Mouse (Mus musculus) embryonic facial prominence, embryonic 10.5 days (tissue): ENCODE results near the gene Agpat1. TPM values are rescaled to one million over a fixed set of nuclear protein-coding genes. Genes with fewer than 3 reads are reported as not detected.

Source experiments
- DNase-seq: peaks from one replicate; pipeline ENCODE4 v3.0.0-alpha.2; 2017; ENCODE audit warnings: low spot score
- H3K27ac ChIP-seq: fragments of 300-500 bp; sonication (generic); replicated peaks from 2 replicates; pipeline ENCODE4 v1.5.1; 2016; ENCODE audit warnings: mild to moderate bottlenecking
- H3K27me3 ChIP-seq: fragments of 300-500 bp; sonication (generic); replicated peaks from 2 replicates; pipeline ENCODE4 v1.6.1; 2016; ENCODE audit warnings: low read depth, mild to moderate bottlenecking; ENCODE audit not compliant: poor library complexity, severe bottlenecking
- H3K36me3 ChIP-seq: fragments of 300-500 bp; sonication (generic); replicated peaks from 2 replicates; pipeline ENCODE4 v1.6.1; 2016; ENCODE audit warnings: mild to moderate bottlenecking, moderate library complexity
- H3K4me1 ChIP-seq: fragments of 300-500 bp; sonication (generic); 2 replicates; pipeline ENCODE4 v1.6.1; 2016
- H3K4me3 ChIP-seq: fragments of 300-500 bp; sonication (generic); 2 replicates; pipeline ENCODE4 v1.5.1; 2016; ENCODE audit warnings: mild to moderate bottlenecking, moderate library complexity
- H3K9me3 ChIP-seq: fragments of 300-500 bp; sonication (generic); 2 replicates; pipeline ENCODE4 v1.6.1; 2016; ENCODE audit warnings: mild to moderate bottlenecking
- WGBS: fragments of 180-500 bp; shearing (Covaris S2); methylation state at CpG from one replicate; pipeline ENCODE4 v1.1.7; 2016; 5-methylcytosine and 5-hydroxymethylcytosine counted together
- polyA plus RNA-seq: library from polyadenylated mRNA; unstranded; fragments of >200 nt; fragmentation: Nextera tagmentation; extraction: Ambion mirVana; gene quantifications from 2 replicates; pipeline ENCODE4 v1.2.1, GENCODE M21; 2016

Gene Agpat1
- polyA plus RNA-seq, 1 experiment from 2014 or later, result 51.3 TPM

DNA sequence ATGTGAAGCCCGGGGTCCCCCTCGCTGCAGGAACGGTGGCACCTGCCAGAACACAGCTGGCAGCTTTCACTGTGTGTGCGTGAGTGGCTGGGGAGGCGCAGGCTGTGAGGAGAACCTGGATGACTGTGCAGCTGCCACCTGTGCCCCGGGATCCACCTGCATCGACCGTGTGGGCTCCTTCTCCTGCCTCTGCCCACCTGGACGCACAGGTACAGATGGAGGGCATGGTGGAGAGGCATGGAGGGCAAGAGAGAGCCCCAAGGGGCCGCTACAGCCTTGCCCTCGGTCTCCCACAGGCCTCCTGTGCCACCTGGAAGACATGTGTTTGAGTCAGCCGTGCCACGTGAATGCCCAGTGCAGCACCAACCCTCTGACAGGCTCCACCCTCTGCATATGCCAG, 35.6 kb upstream of the Agpat1 start:
- 79% methylated on average over 13 of the region's 13 CpGs for WGBS
- Histone ChIP-seq H3K4me1 (peaks cover 33% of the 10 kb centered on the region), H3K4me3 (no peak overlapping the region)

DNA sequence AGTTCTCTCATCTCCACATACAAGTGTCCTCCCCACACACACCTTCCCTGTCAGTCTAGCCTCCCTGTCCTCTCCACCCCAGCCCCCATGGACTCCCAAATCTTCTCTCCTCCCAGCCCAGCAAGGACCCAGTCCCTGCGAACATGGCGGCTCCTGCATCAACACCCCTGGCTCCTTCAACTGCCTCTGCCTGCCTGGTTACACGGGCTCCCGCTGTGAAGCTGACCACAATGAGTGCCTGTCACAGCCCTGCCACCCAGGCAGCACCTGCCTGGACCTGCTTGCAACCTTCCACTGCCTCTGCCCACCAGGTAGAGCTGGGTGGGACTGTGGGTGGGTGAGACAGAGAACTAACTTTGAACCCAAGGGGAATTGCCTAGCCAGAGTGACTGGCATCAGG, 34.1 kb upstream of the Agpat1 start:
- WGBS, result 68% methylated on average over 4 of the region's 4 CpGs
- no peak for DNase-seq
- Histone ChIP-seq H3K27ac (no peak overlapping the region), H3K4me3 (no peak overlapping the region), H3K27me3 (peaks cover 30% of the 10 kb centered on the region), H3K4me1 (peaks cover 22% of the 10 kb centered on the region), H3K36me3 (no peaks in the 10 kb centered on the region), H3K9me3 (0 out of 2 replicates have a peak, but pooled peaks cover 4% of the 10 kb centered on the region)

More for the DNA sequence above, 35.6 kb upstream of the Agpat1 start:
- peaks cover 32% of the 10 kb centered on the region for H3K27me3 ChIP-seq
- H3K9me3 ChIP-seq, result 0 out of 2 replicates have a peak, but pooled peaks cover 4% of the 10 kb centered on the region
- DNase-seq, result no peak
- H3K27ac ChIP-seq, result no peak overlapping the region
- no peaks in the 10 kb centered on the region for H3K36me3 ChIP-seq

- H3K9me3 ChIP-seq, result 0 out of 2 replicates have a peak, but pooled peaks cover 4% of the 10 kb centered on the region
- H3K36me3 ChIP-seq, result no peaks in the 10 kb centered on the region
- WGBS, result 16% methylated on average over 5 of the region's 5 CpGs
- H3K4me1 ChIP-seq, result peaks cover 22% of the 10 kb centered on the region
- DNase-seq, result no peak
- peaks cover 20% of the 10 kb centered on the region for H3K27me3 ChIP-seq
- H3K4me3 ChIP-seq, result no peak overlapping the region
- H3K27ac ChIP-seq, result no peak overlapping the region
Observed at GRCm38 (mm10) chr17:34571875-34572274, 32.2 kb upstream of the Agpat1 start.

- Histone ChIP-seq H3K27me3 (peaks cover 15% of the 10 kb centered on the region), H3K9me3 (0 out of 2 replicates have a peak, but pooled peaks cover 4% of the 10 kb centered on the region), H3K4me1 (peaks cover 22% of the 10 kb centered on the region), H3K36me3 (no peaks in the 10 kb centered on the region), H3K27ac (no peak overlapping the region; the same call in 1 of the 2 replicates), H3K4me3 (no peak overlapping the region)
- no peak for DNase-seq
- 8% methylated on average over 15 of the region's 15 CpGs for WGBS
Observed at GRCm38 (mm10) chr17:34572361-34572760, 31.7 kb upstream of the Agpat1 start.

GRCm38 (mm10) chr17:34576577-34576976, 27.5 kb upstream of the Agpat1 start:
- no peak overlapping the region for H3K4me3 ChIP-seq
- H3K36me3 ChIP-seq, result no peaks in the 10 kb centered on the region
- DNase-seq, result no peak
- 68% methylated on average over 5 of the region's 5 CpGs for WGBS
- peaks cover 17% of the 10 kb centered on the region for H3K4me1 ChIP-seq
- H3K27me3 ChIP-seq, result no peaks in the 10 kb centered on the region; the same call in 1 of the 2 replicates
- no peak overlapping the region for H3K27ac ChIP-seq
- H3K9me3 ChIP-seq, result 0 out of 2 replicates have a peak, but pooled peaks cover 4% of the 10 kb centered on the region

- no peaks in the 10 kb centered on the region for H3K9me3 ChIP-seq
- H3K27ac ChIP-seq, result no peak overlapping the region
- 91% methylated on average over 3 of the region's 3 CpGs for WGBS
- H3K4me3 ChIP-seq, result no peak overlapping the region
- no peak for DNase-seq
- H3K27me3 ChIP-seq, result no peaks in the 10 kb centered on the region; the same call in 1 of the 2 replicates
- H3K36me3 ChIP-seq, result no peaks in the 10 kb centered on the region
- peaks cover 17% of the 10 kb centered on the region for H3K4me1 ChIP-seq
Observed at GRCm38 (mm10) chr17:34578070-34578469, 26.0 kb upstream of the Agpat1 start.

DNA sequence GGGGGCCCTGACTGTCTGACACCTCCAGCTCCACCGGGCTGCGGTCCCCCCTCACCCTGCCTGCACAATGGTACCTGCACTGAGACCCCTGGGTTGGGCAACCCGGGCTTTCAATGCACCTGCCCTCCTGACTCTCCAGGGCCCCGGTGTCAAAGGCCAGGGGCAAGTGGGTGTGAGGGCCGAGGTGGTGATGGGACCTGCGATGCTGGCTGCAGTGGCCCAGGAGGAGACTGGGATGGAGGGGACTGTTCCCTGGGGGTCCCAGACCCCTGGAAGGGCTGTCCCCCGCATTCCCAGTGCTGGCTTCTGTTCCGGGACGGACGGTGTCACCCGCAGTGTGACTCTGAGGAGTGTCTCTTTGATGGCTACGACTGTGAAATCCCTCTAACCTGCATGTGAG, 21.5 kb upstream of the Agpat1 start:
- 87% methylated on average over 12 of the region's 12 CpGs for WGBS
- no peaks in the 10 kb centered on the region for H3K9me3 ChIP-seq
- H3K27me3 ChIP-seq, result no peaks in the 10 kb centered on the region; the same call in 1 of the 2 replicates
- H3K36me3 ChIP-seq, result no peaks in the 10 kb centered on the region
- DNase-seq, result no peak
- peak overlapping the region; percentile 13; the same call in 1 of the 2 replicates for H3K4me3 ChIP-seq
- H3K27ac ChIP-seq, result no peak overlapping the region; the same call in 1 of the 2 replicates
- H3K4me1 ChIP-seq, result peaks cover 30% of the 10 kb centered on the region

- H3K9me3 ChIP-seq, result no peaks in the 10 kb centered on the region
- DNase-seq, result no peak
- no peaks in the 10 kb centered on the region for H3K36me3 ChIP-seq
- peaks cover 39% of the 10 kb centered on the region for H3K4me1 ChIP-seq
- 53% methylated on average over 7 of the region's 7 CpGs for WGBS
- H3K4me3 ChIP-seq, result 0 out of 2 replicates have a peak overlapping the region, but pooled peaks have one; percentile 18
- peak overlapping the region; percentile 20; the same call in 1 of the 2 replicates for H3K27ac ChIP-seq
- H3K27me3 ChIP-seq, result no peaks in the 10 kb centered on the region; the same call in 1 of the 2 replicates
Observed at GRCm38 (mm10) chr17:34583397-34583796, 20.7 kb upstream of the Agpat1 start.

DNA sequence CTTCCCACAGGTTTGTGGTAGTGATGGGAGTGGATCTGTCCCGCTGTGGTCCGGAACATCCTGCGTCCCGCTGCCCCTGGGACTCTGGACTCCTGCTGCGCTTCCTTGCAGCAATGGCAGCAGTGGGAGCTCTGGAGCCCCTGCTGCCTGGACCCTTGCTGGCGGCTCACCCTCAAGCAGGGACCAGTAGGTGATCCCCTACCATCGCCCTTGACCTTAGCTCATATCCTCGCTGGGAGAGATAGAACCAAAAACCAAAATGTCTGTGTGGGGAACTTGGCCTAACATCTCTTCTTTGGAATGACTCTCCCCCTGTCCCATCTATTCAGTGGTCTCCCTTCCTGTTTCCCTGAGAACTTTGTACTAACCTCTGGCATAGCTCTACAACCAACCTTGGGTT, 20.2 kb upstream of the Agpat1 start:
- Histone ChIP-seq H3K9me3 (no peaks in the 10 kb centered on the region), H3K4me3 (0 out of 2 replicates have a peak overlapping the region, but pooled peaks have one; percentile 18), H3K27ac (peak overlapping the region; percentile 20; the same call in 1 of the 2 replicates), H3K36me3 (no peaks in the 10 kb centered on the region), H3K4me1 (peaks cover 43% of the 10 kb centered on the region), H3K27me3 (no peaks in the 10 kb centered on the region; the same call in 1 of the 2 replicates)
- no peak for DNase-seq
- WGBS, result 78% methylated on average over 8 of the region's 8 CpGs

- peak overlapping the region; percentile 97; the same call in 1 of the 2 replicates for H3K27ac ChIP-seq
- no peak overlapping the region for H3K4me3 ChIP-seq
- H3K9me3 ChIP-seq, result no peaks in the 10 kb centered on the region
- peaks cover 56% of the 10 kb centered on the region for H3K4me1 ChIP-seq
- WGBS, result 87% methylated on average over 8 of the region's 8 CpGs
- no peak for DNase-seq
- H3K27me3 ChIP-seq, result no peaks in the 10 kb centered on the region; the same call in 1 of the 2 replicates
- no peaks in the 10 kb centered on the region for H3K36me3 ChIP-seq
Observed at GRCm38 (mm10) chr17:34585121-34585520, 18.9 kb upstream of the Agpat1 start.

DNA sequence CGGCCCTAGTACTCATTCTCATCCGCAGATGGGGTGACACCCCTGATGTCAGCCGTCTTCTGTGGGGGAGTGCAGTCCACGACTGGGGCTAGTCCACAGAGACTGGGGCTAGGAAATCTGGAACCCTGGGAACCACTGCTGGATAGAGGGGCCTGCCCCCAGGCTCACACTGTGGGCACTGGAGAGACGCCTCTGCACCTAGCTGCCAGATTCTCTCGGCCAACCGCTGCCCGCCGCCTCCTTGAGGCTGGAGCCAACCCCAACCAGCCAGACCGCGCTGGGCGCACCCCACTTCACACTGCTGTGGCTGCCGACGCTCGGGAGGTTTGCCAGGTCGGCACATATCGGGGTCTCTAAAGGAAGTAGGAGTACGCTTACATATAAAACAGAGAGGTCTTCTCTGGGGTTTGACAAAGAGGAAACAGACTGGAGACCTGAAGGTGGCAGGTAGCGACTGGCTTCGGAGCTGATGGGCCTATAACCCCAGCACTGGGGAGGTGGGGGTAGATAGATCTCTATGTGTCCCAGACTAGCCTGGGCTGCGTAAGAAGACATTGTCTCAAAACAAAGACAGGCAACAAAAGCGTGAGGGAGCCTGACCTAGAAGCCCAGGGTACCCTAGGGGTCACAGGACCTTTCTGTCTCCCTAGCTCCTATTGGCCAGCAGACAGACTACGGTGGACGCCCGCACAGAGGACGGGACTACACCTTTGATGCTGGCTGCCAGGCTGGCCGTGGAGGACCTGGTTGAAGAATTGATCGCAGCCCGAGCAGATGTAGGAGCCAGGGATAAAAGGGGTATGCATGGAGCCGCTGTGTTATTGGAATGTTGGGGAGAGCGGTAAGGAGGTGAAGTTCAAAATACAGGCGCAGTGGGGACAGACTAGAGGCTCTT, 17.9 kb upstream of the Agpat1 start:
- H3K27ac ChIP-seq, result peak overlapping the region; percentile 97
- peaks cover 66% of the 10 kb centered on the region for H3K4me1 ChIP-seq
- WGBS, result 24% methylated on average over 32 of the region's 32 CpGs

DNA sequence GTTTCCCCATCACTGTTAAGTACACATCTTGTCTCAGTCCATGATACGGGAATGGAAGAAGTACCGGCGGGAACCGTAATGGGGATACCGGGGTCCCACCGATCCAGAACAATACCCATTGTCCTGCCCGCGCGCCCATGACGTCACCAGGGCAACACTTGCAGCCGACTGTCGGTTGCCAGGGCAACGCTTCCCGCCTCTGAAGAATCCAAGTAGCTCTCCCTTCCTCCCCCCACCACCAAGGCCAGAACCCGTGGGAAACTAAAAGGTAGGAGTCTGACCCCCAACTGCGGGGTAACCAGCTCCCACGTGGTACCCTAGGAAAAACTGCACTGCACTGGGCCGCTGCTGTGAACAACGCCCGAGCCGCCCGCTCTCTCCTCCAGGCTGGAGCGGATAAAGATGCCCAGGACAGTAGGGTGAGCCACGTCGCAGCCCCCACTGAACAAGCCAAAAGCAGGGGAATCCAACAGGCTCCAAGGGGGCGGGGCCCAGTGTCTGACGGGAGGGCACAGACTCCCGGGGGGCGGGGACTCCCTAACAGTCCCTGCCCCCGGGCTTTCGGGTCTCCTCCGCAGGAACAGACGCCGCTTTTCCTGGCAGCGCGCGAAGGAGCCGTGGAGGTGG, 17.2 kb upstream of the Agpat1 start:
- WGBS, result under 1% methylated on average over 38 of the region's 38 CpGs
- H3K4me3 ChIP-seq, result peak overlapping the region; percentile 86
- H3K27me3 ChIP-seq, result no peaks in the 10 kb centered on the region; the same call in 1 of the 2 replicates
- peaks cover 74% of the 10 kb centered on the region for H3K4me1 ChIP-seq
- no peaks in the 10 kb centered on the region for H3K36me3 ChIP-seq
- peak overlapping the region; percentile 97 for H3K27ac ChIP-seq
- H3K9me3 ChIP-seq, result no peaks in the 10 kb centered on the region
- DNase-seq, result peak; percentile 94

More for the DNA sequence above, 17.9 kb upstream of the Agpat1 start:
- Histone ChIP-seq H3K9me3 (no peaks in the 10 kb centered on the region), H3K27me3 (no peaks in the 10 kb centered on the region; the same call in 1 of the 2 replicates), H3K36me3 (no peaks in the 10 kb centered on the region), H3K4me3 (peak overlapping the region; percentile 86)
- peak; percentile 58 for DNase-seq
